Mouse (Mus musculus): Measurements from ENCODE around the gene Ssxb5.
"Not testable (repeated sequence)": the region's sequence is repeated elsewhere in the genome, so short reads cannot be mapped to it uniquely, and the experiment has no call there.

Gene Ssxb5

GRCm38 (mm10) chrX:8803391-8803790, at the start of gene Ssxb5:
Gene Ssxb5 (plus strand): TSS chrX:8803691.
- DNase-seq (ENCODE audit: low spot score): not testable (repeated sequence)

- no peak for DNase-seq (ENCODE audit: low spot score)
Observed at GRCm38 (mm10) chrX:8832043-8832442, 28.6 kb downstream of the Ssxb5 start.

GRCm38 (mm10) chrX:8843694-8844093, 40.2 kb downstream of the Ssxb5 start, which contains the start of gene Gm6592:
Gene Gm6592 (plus strand): TSS chrX:8843994.
- no peak for DNase-seq (ENCODE audit: low spot score)

GRCm38 (mm10) chrX:8852486-8852885, 49.0 kb downstream of the Ssxb5 start:
- DNase-seq (ENCODE audit: low spot score): no peak

Data from ovary, adult 18-20 months (tissue).